Mouse (Mus musculus): ENCODE measurements around the gene Crb3. TPM values are rescaled to one million over a fixed set of nuclear protein-coding genes. Genes with fewer than 3 reads are reported as not detected.

Crb3 gene
- polyA plus RNA-seq, 1 experiment: 2.4 TPM

DNA sequence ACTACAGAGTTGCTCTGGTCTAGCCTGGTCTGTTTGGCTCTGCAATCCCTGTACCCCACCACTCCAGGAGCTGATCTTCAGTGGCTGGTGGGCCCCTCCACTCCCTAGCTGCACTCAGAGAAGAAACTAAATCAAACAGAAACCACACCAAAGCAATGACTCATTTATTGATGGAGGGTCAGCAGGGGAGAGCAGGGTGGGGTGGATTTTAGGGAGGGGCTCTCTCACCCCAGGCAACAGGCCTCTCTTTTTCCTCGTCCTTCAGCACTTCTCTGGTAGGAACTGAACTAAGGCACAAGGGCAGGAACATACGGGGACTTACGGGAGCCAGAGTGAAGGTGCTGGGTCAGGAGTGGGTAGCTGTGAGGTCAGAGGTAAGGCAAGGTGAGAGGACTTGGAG is 21.0 kb downstream of the Crb3 start:
- Histone ChIP-seq H3K27me3 (ENCODE audit: control insufficient read depth, insufficient read depth, low read length) (no peaks in the 10 kb centered on the region), H3K4me3 (ENCODE audit: control insufficient read depth, low read depth, low read length) (no peak overlapping the region), H3K4me1 (ENCODE audit: control insufficient read depth, insufficient read depth, low read length) (peaks cover 5% of the 10 kb centered on the region), H3K27ac (ENCODE audit: control insufficient read depth, insufficient read depth, low read depth, low read length) (no peak overlapping the region), H3K36me3 (ENCODE audit: control insufficient read depth, insufficient read depth, low read length) (no peaks in the 10 kb centered on the region)
- no peak for TF ChIP-seq POLR2A (IDR thresholded peaks at IDR 0.05; ENCODE audit: control insufficient read depth, low read depth, low read length)
- TF ChIP-seq CTCF (IDR thresholded peaks at IDR 0.05; ENCODE audit: control insufficient read depth, insufficient read depth, insufficient replicate concordance, low read depth, low read length): no peak

DNA sequence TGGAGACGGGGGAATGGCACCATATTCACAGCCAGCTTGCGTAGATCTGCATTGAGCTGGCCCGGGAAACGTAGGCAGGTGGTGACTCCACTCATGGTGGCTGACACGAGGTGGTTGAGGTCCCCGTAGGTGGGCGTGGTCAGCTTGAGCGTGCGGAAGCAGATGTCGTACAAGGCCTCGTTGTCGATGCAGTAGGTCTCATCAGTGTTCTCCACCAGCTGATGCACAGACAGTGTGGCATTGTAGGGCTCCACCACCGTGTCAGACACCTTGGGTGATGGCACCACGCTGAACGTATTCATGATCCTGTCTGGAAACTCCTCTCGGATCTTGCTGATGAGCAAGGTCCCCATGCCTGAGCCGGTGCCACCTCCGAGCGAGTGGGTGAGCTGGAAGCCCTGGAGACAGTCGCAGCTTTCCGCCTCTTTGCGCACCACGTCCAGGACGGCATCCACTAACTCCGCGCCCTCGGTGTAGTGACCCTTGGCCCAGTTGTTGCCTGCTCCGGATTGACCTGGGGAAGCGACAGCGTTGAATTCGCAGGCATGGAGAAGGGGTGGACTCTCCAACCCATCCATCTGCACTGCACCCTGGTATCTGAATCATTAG is 22.4 kb downstream of the Crb3 start:
- Histone ChIP-seq H3K27ac (ENCODE audit: control insufficient read depth, insufficient read depth, low read depth, low read length) (no peak overlapping the region), H3K27me3 (ENCODE audit: control insufficient read depth, insufficient read depth, low read length) (no peaks in the 10 kb centered on the region), H3K4me1 (ENCODE audit: control insufficient read depth, insufficient read depth, low read length) (peaks cover 5% of the 10 kb centered on the region), H3K4me3 (ENCODE audit: control insufficient read depth, low read depth, low read length) (no peak overlapping the region), H3K36me3 (ENCODE audit: control insufficient read depth, insufficient read depth, low read length) (no peaks in the 10 kb centered on the region)
- TF ChIP-seq CTCF (IDR thresholded peaks at IDR 0.05; ENCODE audit: control insufficient read depth, insufficient read depth, insufficient replicate concordance, low read depth, low read length) (no peak), POLR2A (IDR thresholded peaks at IDR 0.05; ENCODE audit: control insufficient read depth, low read depth, low read length) (no peak)

DNA sequence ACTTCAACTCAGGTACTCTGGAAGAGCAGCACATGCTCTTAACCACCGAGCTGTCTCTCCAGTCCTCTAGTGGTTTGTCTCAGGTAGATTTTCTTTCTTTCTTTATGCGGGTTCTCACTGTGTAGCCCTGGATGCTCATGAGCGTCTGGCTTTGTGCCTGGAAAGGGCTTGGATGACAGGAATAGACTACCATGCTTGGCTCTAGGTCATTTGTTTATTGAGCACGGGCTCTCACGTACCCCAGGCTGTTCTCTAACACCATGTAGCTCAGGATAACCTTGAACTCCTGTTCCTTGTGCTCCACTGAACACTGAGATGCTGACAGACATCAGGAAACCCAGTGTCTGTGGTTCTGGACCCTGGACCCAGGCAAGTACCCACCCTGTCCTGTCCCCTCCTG is 23.6 kb downstream of the Crb3 start:
- H3K36me3 ChIP-seq (ENCODE audit: control insufficient read depth, insufficient read depth, low read length): no peaks in the 10 kb centered on the region
- H3K4me3 ChIP-seq (ENCODE audit: control insufficient read depth, low read depth, low read length): no peak overlapping the region
- no peak overlapping the region for H3K27ac ChIP-seq (ENCODE audit: control insufficient read depth, insufficient read depth, low read depth, low read length)
- no peaks in the 10 kb centered on the region for H3K27me3 ChIP-seq (ENCODE audit: control insufficient read depth, insufficient read depth, low read length)
- peaks cover 5% of the 10 kb centered on the region for H3K4me1 ChIP-seq (ENCODE audit: control insufficient read depth, insufficient read depth, low read length)
- TF ChIP-seq POLR2A (IDR thresholded peaks at IDR 0.05; ENCODE audit: control insufficient read depth, low read depth, low read length): no peak
- TF ChIP-seq CTCF (IDR thresholded peaks at IDR 0.05; ENCODE audit: control insufficient read depth, insufficient read depth, insufficient replicate concordance, low read depth, low read length): no peak

DNA sequence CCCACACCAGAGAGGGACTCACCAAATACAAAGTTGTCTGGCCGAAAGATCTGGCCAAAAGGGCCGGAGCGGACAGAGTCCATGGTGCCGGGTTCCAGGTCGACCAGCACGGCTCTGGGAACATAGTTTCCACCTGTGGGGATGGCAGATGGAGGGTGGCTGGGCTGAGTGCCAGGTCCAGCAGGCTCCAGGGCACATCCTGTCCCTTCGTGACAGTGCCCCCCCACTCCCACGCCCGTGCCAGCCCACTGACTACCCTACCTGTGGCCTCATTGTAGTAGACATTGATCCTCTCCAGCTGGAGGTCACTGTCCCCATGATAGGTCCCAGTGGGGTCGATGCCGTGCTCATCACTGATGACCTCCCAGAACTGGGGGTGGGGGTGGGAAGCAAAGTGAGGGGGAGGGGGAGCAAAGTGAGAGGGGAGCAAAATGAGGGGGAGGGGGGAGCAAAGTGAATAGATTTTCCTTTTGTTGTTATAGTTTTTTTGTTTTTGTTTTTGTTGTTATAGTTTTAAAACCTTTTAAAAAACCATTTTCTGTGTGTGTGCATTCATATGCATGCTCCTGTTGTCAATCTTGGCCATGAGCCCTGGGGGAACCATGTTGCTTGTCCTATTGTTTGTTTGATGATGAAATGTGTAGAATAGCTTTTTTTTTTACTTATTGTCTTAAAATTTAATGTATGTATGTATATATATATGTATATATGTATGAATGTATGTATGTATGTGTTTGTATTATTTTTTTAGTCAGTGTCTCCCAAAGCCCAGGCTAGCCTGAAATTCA is 27.3 kb downstream of the Crb3 start:
- TF ChIP-seq CTCF (IDR thresholded peaks at IDR 0.05; ENCODE audit: control insufficient read depth, insufficient read depth, insufficient replicate concordance, low read depth, low read length) (no peak), POLR2A (IDR thresholded peaks at IDR 0.05; ENCODE audit: control insufficient read depth, low read depth, low read length) (no peak)
- H3K4me1 ChIP-seq (ENCODE audit: control insufficient read depth, insufficient read depth, low read length): peaks cover 4% of the 10 kb centered on the region
- H3K27me3 ChIP-seq (ENCODE audit: control insufficient read depth, insufficient read depth, low read length): no peaks in the 10 kb centered on the region
- H3K4me3 ChIP-seq (ENCODE audit: control insufficient read depth, low read depth, low read length): no peak overlapping the region
- no peaks in the 10 kb centered on the region for H3K36me3 ChIP-seq (ENCODE audit: control insufficient read depth, insufficient read depth, low read length)
- H3K27ac ChIP-seq (ENCODE audit: control insufficient read depth, insufficient read depth, low read depth, low read length): no peak overlapping the region

DNA sequence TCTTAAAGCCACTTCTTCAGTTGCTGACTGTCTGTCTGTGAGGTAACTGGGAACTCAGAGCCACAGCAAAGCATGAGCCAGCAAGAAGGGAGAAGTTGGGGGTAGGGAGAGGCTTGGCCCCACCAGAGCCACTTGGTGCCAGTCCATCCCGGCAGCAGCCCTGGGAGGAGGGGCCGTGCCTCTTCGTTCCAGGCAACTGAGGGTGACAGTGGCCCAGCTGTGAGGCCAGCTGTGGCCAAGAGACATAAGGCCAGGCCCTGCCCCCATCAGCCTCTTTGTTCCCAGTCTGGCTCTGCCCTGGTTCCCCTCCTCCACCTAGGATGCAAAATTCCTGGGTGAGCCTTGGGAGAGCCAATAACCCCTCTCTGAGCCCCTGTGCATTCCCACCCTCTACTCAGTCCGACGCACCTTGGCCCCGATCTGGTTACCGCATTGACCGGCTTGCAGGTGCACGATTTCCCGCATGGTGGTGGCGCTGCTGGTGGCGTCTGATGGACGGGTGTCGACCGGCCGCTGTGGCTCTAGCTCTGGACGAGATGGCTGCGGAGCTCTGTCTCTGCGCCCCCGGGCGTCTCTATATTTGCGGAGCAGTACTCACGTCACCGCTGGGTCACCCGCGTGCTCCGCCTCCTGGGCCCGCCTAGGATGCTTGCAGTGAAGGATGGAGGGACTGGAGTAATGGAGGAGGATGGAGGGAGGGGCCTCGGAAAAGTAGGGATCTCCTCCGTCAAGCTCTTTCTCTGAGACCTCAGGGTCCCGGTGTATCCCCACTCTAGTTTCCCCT is 28.3 kb downstream of the Crb3 start, which contains the start of gene Tubb4a:
Gene Tubb4a, minus strand, starts transcription at position 734 of the 784 bp plus-strand sequence.
- Histone ChIP-seq H3K36me3 (ENCODE audit: control insufficient read depth, insufficient read depth, low read length) (no peaks in the 10 kb centered on the region), H3K27me3 (ENCODE audit: control insufficient read depth, insufficient read depth, low read length) (no peaks in the 10 kb centered on the region), H3K4me3 (ENCODE audit: control insufficient read depth, low read depth, low read length) (no peak within 1 kb of the TSS), H3K27ac (ENCODE audit: control insufficient read depth, insufficient read depth, low read depth, low read length) (no peak within 1 kb of the TSS), H3K4me1 (ENCODE audit: control insufficient read depth, insufficient read depth, low read length) (no peaks in the 10 kb centered on the region)
- no peak for TF ChIP-seq POLR2A (IDR thresholded peaks at IDR 0.05; ENCODE audit: control insufficient read depth, low read depth, low read length)
- no peak for TF ChIP-seq CTCF (IDR thresholded peaks at IDR 0.05; ENCODE audit: control insufficient read depth, insufficient read depth, insufficient replicate concordance, low read depth, low read length)

DNA sequence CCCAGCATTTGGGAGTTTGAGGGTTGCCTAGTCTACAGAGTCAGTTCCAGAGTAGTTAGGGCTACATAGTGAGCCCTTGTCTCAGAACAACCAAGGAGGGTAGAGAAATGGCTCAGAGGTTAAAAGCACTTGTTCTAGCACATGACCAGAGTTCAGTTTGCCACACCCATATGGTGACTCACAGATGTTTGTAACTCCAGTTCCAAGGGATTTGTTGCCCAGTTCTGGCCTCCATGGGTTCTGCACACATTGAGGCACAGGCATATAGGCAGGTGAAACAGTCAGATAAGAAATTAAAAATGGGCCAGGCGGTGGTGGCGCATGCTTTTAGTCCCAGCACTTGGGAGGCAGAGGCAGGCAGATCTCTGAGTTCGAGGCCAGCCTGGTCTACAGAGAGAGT is 35.3 kb downstream of the Crb3 start:
- H3K4me1 ChIP-seq (ENCODE audit: control insufficient read depth, insufficient read depth, low read length): peaks cover 4% of the 10 kb centered on the region; the same call in 1 of the 2 replicates
- H3K27me3 ChIP-seq (ENCODE audit: control insufficient read depth, insufficient read depth, low read length): no peaks in the 10 kb centered on the region

More for the DNA sequence above, 35.3 kb downstream of the Crb3 start:
- Histone ChIP-seq H3K27ac (ENCODE audit: control insufficient read depth, insufficient read depth, low read depth, low read length) (no peak overlapping the region), H3K36me3 (ENCODE audit: control insufficient read depth, insufficient read depth, low read length) (no peaks in the 10 kb centered on the region), H3K4me3 (ENCODE audit: control insufficient read depth, low read depth, low read length) (no peak overlapping the region)
- TF ChIP-seq POLR2A (IDR thresholded peaks at IDR 0.05; ENCODE audit: control insufficient read depth, low read depth, low read length): no peak
- TF ChIP-seq CTCF (IDR thresholded peaks at IDR 0.05; ENCODE audit: control insufficient read depth, insufficient read depth, insufficient replicate concordance, low read depth, low read length): no peak
